Mouse (Mus musculus): ENCODE results near the gene Btnl6. TPM values are rescaled to one million over a fixed set of nuclear protein-coding genes. Genes with fewer than 3 reads are reported as not detected.
"Not testable (repeated sequence)": the region's sequence is repeated elsewhere in the genome, so short reads cannot be mapped to it uniquely, and the experiment has no call there.

Btnl6 gene
- polyA plus RNA-seq, 1 experiment = not detected

DNA sequence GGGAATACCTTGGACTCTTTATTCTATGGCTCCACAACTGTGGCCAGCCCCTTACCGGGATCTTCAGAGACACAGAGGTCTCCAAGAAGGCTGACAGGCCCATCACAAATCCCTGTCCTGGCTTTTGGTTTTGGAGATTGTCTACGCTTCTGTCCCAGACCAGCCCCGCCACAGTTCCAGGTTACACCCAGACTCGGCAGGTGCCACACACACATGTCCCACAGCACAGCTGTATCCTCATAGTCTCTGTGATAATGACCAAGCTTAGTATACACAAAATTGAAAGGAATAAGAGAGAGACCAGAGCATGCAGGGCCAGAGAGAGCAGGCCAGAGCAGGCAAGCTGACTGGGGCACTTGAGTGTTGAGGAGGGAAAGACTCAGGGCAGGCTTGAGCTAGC lies 643 bp upstream of the Btnl6 start:
- Histone ChIP-seq H3K4me1 (ENCODE audit: control insufficient read depth, insufficient read depth, low read length) (no peaks in the 10 kb centered on the region), H3K4me3 (ENCODE audit: insufficient read depth, low read depth, low read length) (no peak overlapping the region), H3K27ac (ENCODE audit: insufficient read depth, low read depth, low read length) (no peak overlapping the region)
- no peak for TF ChIP-seq POLR2A (IDR thresholded peaks at IDR 0.05; ENCODE audit: insufficient read depth, low read depth, low read length)
- TF ChIP-seq CTCF (IDR thresholded peaks at IDR 0.05; ENCODE audit: insufficient read depth, low read depth, low read length) = no peak
- WGBS = 94% methylated on average over 4 of the region's 4 CpGs

GRCm38 (mm10) chr17:34516514-34516913 lies 638 bp downstream of the Btnl6 start:
- TF ChIP-seq POLR2A (IDR thresholded peaks at IDR 0.05; ENCODE audit: insufficient read depth, low read depth, low read length) (no peak), CTCF (IDR thresholded peaks at IDR 0.05; ENCODE audit: insufficient read depth, low read depth, low read length) (no peak)
- no peaks in the 10 kb centered on the region for H3K4me1 ChIP-seq (ENCODE audit: control insufficient read depth, insufficient read depth, low read length)
- no peak overlapping the region for H3K4me3 ChIP-seq (ENCODE audit: insufficient read depth, low read depth, low read length)
- WGBS = 86% methylated on average over 2 of the region's 2 CpGs
- H3K27ac ChIP-seq (ENCODE audit: insufficient read depth, low read depth, low read length) = no peak overlapping the region

DNA sequence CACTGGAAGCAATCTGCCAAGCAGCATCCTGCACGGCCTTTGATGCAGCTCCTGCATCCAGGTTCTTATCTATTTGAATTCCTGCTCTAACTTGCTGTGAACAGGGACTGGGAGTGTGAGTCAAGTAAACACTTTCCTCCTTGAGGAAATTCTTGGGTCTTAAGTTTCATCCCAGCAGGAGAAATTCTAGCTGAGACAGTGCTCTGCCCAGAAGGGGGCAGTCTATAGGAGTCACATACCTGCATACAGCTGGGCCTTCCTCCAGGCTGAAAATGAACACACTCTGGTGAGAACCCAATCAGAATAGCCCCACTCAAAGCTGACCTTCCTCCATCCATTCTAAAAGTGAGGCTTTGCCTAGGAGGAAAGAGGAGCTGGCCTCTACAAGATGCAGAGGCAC lies 5.4 kb downstream of the Btnl6 start:
- not testable (repeated sequence) for H3K4me1 ChIP-seq (ENCODE audit: control insufficient read depth, insufficient read depth, low read length); H3K27ac ChIP-seq (ENCODE audit: insufficient read depth, low read depth, low read length); H3K4me3 ChIP-seq (ENCODE audit: insufficient read depth, low read depth, low read length)
- 76% methylated on average over 1 of the region's 1 CpGs for WGBS

GRCm38 (mm10) chr17:34507591-34507990 lies 9.6 kb downstream of the Btnl6 start:
- Histone ChIP-seq H3K4me1 (ENCODE audit: control insufficient read depth, insufficient read depth, low read length) (no peaks in the 10 kb centered on the region), H3K4me3 (ENCODE audit: insufficient read depth, low read depth, low read length) (no peak overlapping the region), H3K27ac (ENCODE audit: insufficient read depth, low read depth, low read length) (no peak overlapping the region)
- TF ChIP-seq POLR2A (IDR thresholded peaks at IDR 0.05; ENCODE audit: insufficient read depth, low read depth, low read length) (no peak), CTCF (IDR thresholded peaks at IDR 0.05; ENCODE audit: insufficient read depth, low read depth, low read length) (no peak)

DNA sequence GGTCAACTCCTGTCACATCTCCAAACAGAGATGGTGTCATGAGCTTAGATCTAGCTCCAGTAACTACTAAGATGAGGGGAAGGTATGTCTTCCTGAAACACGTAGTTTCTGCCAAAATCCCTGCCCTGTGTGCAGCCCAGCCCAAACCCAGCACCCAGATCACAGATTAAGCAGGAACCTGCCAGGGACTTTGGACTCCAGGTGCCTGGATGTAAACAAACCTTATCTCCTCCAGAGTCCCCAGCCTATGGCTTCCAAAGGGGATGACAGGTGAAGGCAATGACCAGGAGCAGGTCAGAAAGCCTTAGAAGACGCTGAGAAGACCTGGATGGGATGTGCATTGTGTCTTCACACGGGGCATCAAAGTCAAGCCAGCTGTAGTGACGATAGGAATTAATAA lies 19.4 kb downstream of the Btnl6 start:
- not testable (repeated sequence) for H3K4me1 ChIP-seq (ENCODE audit: control insufficient read depth, insufficient read depth, low read length); H3K4me3 ChIP-seq (ENCODE audit: insufficient read depth, low read depth, low read length); H3K27ac ChIP-seq (ENCODE audit: insufficient read depth, low read depth, low read length)
- 88% methylated on average over 4 of the region's 4 CpGs for WGBS

DNA sequence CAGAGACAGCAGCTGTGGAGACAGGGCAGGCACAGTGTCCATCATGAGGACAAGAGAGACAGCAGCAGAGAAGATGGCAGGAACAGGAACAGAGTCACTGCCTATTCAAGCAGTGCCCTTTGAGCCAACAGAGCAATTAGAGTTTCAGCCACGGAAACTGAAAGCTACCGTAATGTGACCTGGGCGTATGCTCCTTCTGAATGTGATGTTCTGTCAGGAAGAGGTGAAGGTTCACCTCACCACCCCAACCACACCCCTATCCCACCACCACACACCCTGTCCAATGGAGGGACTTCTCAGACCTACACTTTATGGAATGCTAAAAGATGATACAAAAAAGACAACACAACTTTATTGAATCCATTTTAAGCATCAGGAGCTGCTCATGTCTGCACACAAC lies 19.8 kb downstream of the Btnl6 start:
- H3K27ac ChIP-seq (ENCODE audit: insufficient read depth, low read depth, low read length); H3K4me3 ChIP-seq (ENCODE audit: insufficient read depth, low read depth, low read length); H3K4me1 ChIP-seq (ENCODE audit: control insufficient read depth, insufficient read depth, low read length): not testable (repeated sequence)
- 80% methylated on average over 3 of the region's 3 CpGs for WGBS

GRCm38 (mm10) chr17:34496539-34496938 lies 20.6 kb downstream of the Btnl6 start:
- H3K4me1 ChIP-seq (ENCODE audit: control insufficient read depth, insufficient read depth, low read length) = no peaks in the 10 kb centered on the region
- H3K4me3 ChIP-seq (ENCODE audit: insufficient read depth, low read depth, low read length) = no peak overlapping the region
- TF ChIP-seq POLR2A (IDR thresholded peaks at IDR 0.05; ENCODE audit: insufficient read depth, low read depth, low read length) = no peak
- no peak for TF ChIP-seq CTCF (IDR thresholded peaks at IDR 0.05; ENCODE audit: insufficient read depth, low read depth, low read length)
- WGBS = 55% methylated on average over 2 of the region's 2 CpGs
- H3K27ac ChIP-seq (ENCODE audit: insufficient read depth, low read depth, low read length) = no peak overlapping the region

GRCm38 (mm10) chr17:34495156-34495555 lies 22.0 kb downstream of the Btnl6 start:
- not testable (repeated sequence) for H3K27ac ChIP-seq (ENCODE audit: insufficient read depth, low read depth, low read length); H3K4me3 ChIP-seq (ENCODE audit: insufficient read depth, low read depth, low read length); H3K4me1 ChIP-seq (ENCODE audit: control insufficient read depth, insufficient read depth, low read length)
- WGBS = 85% methylated on average over 2 of the region's 2 CpGs

DNA sequence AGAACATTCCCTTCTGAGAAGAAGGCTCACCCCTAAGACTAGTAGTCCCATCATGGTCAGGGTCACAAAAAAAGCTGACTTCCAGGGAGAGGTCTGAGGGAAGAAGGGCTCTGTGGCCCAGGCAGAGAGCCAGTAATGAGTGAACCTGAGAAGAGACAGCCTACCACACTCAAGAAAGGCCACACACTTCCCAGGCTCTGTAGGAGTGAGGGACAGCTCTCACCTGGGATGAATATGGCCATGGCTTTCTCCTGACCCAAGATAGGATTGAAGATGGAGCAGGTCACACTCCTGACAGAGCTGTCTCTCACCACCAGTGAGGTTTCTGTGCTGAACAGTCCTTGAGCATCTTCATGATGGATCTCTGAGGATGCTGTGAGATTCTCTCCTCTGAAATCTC lies 24.4 kb downstream of the Btnl6 start:
- H3K4me1 ChIP-seq (ENCODE audit: control insufficient read depth, insufficient read depth, low read length) = no peaks in the 10 kb centered on the region
- TF ChIP-seq CTCF (IDR thresholded peaks at IDR 0.05; ENCODE audit: insufficient read depth, low read depth, low read length) (no peak), POLR2A (IDR thresholded peaks at IDR 0.05; ENCODE audit: insufficient read depth, low read depth, low read length) (no peak)
- no peak overlapping the region for H3K27ac ChIP-seq (ENCODE audit: insufficient read depth, low read depth, low read length)
- H3K4me3 ChIP-seq (ENCODE audit: insufficient read depth, low read depth, low read length) = no peak overlapping the region

- not testable (repeated sequence) for H3K27ac ChIP-seq (ENCODE audit: insufficient read depth, low read depth, low read length); H3K4me3 ChIP-seq (ENCODE audit: insufficient read depth, low read depth, low read length); H3K4me1 ChIP-seq (ENCODE audit: control insufficient read depth, insufficient read depth, low read length)
- 88% methylated on average over 5 of the region's 5 CpGs for WGBS
These were observed 39.7 kb downstream of the Btnl6 start, which contains the start of gene Btnl4 for GRCm38 (mm10) chr17:34477238-34478013. TSS of gene Btnl4 (minus strand) at chr17:34477318.

Measured in olfactory bulb, adult 2 months (tissue).